Mouse (Mus musculus) lung, postnatal 10 days (tissue): ENCODE results near the gene Esp6.
"Not testable (repeated sequence)": the region's sequence is repeated elsewhere in the genome, so short reads cannot be mapped to it uniquely, and the experiment has no call there.

Experiments
- DNase-seq: peaks from one replicate; pipeline ENCODE4 v3.0.0; 2021

Gene Esp6

DNA sequence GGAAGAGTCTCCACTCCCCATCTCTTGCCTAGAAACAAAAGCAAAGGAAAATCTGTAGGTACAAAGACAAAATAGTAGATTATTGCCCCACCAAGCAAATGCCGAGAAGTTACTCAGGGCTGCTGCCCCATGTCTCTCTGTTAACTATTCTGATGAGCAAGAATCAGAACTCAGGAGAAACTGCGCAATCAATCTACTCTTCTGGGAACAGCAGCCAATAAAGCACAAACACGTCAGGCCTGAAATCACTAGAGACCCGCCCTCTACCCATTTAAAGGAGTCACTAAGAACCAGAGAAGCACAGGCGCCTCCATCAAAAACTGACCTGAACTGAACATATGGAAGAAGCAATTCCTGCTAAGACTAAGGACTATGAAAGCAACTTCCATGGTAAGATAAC is at the start of gene Esp6:
Gene Esp6 (plus strand): TSS at position 301 of the 400 bp plus-strand sequence.
- no peak for DNase-seq

DNA sequence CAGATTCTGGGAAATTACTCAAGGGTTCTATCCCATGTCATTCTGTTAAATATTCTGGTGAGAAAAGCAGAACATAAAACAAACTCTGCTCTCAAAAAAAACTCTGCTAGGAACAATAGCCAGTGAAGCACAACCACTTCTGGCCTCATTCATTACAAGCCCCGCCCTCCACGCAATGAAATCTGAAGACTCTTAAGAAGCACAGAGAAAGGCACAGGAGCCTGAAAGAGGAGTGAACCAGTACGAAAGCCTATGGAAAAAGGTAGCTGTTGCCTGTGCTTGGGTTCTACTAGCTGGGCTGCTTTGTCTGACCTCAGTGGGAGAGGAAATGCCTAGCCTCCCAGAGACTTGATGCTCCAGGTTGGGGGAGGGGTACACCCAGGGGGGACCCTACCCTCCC is 41.5 kb upstream of the Esp6 start, which contains the start of gene Esp8:
Gene Esp8 (plus strand): TSS at position 205 of the 400 bp plus-strand sequence.
- DNase-seq, result no peak

DNA sequence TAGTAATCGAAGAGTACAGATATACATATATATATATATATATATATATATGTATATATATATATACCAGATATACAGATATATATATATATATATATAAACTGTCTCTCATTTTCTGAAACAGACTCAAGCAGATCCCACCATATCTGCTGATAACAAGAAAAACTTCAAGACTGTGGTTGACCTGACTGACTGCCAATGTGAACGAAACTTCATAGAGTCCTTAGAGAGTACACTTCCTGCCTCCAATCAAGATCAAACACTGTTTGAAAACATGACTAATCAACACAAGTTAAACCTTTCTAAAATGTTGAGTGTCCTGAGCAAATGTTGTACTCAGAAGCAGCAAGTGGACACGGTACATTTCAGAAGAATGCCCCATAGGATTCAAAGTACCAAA is 31.5 kb upstream of the Esp6 start:
- DNase-seq, result no peak

DNA sequence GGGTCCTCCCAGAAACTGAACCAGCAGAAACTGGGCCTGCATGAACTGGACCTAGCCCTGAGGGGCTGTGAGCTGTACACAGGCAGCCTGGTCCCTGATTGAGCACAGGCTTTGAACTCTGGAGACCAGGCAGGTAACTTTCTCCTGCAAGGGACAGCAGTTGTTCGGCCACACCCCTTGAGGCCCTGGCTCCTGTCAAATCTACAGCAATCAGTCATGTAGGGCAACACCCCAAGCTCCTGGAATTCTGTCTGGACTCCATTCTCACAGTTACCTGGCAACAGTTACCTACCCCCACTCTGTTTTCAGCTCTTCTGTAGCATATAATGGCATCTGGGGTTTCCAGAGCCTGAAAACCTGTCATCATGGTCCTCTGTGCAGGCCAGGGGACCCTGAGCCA is 30.2 kb upstream of the Esp6 start:
- DNase-seq, result no peak

DNA sequence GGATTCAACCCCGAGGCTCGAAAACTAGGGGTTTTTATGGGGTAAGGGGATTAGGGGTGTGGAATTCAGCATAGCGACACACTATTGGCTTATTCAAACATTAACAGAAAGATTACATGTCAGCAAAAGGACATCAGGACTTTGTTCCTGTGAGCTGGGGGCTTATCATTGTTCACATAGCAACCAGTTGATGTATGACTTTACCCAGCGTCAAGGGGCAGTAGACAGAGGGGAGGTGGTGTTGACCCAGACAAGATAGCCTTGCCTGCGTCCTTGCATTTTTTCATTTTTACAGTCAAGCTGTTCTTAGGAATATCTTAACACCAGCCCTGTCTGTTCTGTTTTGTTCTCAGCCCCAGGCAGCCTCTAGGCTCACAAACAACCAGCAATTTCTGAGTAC is 14.3 kb upstream of the Esp6 start:
- DNase-seq, result not testable (repeated sequence)

DNA sequence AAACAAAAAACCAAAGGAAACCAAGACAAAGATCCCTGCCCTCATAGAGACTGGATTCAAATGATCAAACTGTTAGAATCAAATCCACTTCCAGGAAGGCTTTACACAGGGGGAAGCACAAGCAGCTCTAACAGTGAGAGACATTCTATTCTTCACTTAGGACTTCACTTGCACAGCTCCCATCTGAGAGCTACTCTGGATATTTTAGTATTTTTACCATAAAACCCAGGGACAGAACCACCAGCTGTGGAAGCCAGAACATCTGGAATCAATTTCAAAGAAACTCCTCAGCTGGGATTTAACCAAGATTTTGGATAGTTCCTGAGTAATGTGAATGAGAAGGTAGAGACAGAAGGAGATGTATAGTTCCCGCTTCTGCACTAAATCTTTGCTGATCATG is 7.8 kb upstream of the Esp6 start:
- no peak for DNase-seq

DNA sequence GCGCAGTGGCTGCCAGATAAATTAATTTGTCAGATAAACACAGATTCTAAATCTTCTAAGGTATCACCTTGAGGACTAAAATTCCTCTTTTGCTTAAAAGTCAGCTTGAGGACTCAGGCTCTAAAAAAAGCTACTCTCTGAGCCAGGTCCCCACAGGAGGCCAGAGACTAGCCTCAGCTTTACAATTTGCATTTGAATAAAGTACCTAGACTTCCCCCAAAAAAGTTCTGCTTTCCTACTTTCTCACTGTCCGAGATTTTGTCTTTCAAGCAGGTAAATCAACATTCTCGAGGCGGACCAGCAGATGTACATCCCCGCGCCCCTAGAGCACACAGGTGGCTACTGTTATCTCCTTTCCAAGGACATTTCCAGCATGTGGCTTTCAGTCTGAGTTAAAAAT is 22.6 kb downstream of the Esp6 start:
- not testable (repeated sequence) for DNase-seq

DNA sequence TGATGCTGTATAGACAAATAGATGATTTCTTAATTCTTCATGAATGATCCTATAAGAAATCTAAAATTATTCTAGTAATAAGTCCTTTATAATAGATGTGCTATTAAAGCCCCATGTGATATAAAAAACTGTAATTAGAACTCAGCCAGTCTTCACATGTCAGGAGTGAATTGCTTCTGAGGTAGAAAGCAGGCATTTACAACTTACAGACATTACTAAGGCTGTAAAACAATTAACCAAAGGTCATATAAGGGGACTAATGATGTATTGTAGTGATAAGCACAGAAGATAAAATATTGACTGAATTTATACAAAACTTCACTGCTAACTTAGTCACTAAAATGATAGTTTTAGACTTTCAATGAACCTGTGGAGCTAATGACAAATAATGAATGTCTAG is 30.0 kb downstream of the Esp6 start:
- DNase-seq, result no peak

DNA sequence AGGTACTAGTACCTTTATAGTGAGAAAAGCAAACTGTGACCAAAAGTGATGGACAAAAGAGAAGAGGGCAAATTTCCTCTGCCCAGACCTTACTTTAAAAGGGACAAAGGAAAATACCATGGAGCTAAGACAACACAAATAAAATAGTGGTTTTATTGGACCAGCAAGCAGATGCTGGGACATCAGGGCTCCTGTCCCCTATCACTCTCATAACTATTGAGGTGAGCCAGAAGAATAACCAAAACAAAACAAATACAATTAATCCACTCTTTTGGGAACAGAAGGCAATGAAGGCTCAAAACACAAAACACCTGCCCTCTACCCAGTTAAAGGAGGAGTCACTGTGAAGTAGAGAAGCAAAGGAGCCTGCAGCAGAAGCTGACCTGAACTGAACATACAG is 37.0 kb downstream of the Esp6 start, which contains the start of gene Esp4:
Gene Esp4 (plus strand): TSS at position 301 of the 400 bp plus-strand sequence.
- no peak for DNase-seq
